Mouse (Mus musculus) heart, embryonic 14.5 days (tissue): Measurements from ENCODE around the gene Mogat1. TPM values are rescaled to one million over a fixed set of nuclear protein-coding genes. Genes with fewer than 3 reads are reported as not detected.

Experiments used
- ATAC-seq: fragments of 200-750 bp; cut with Nextera tagmentation; 2 replicates; pipeline ENCODE4 v1.8.0; 2017; ENCODE audit warnings: low read depth, moderate TSS enrichment; ENCODE audit not compliant: insufficient number of reproducible peaks, insufficient read depth, low FRiP score
- H3K27ac ChIP-seq, 2 experiments: fragments of 200-500 bp in 1 of 2; fragments of 300-500 bp in 1 of 2; sonication (generic) in 1 of 2; replicated peaks in 1 of 2; 2 replicates each; pipeline ENCODE4 v1.5.1; 2012 to 2014; ENCODE audit warnings: low read depth in 2 of 2, low read length in 2 of 2, control low read depth in 1 of 2, mild to moderate bottlenecking in 1 of 2, mixed read lengths in 1 of 2; ENCODE audit not compliant: control insufficient read depth in 1 of 2, insufficient read depth in 1 of 2
- H3K27me3 ChIP-seq: fragments of 300-500 bp; sonication (generic); 2 replicates; pipeline ENCODE4 v1.6.1; 2014; ENCODE audit warnings: mild to moderate bottlenecking, low read length, control low read depth; ENCODE audit not compliant: control insufficient read depth, insufficient read depth
- H3K36me3 ChIP-seq: fragments of 300-500 bp; sonication (generic); 2 replicates; pipeline ENCODE4 v1.6.1; 2014; ENCODE audit warnings: mild to moderate bottlenecking, control low read depth, low read length, mixed read lengths; ENCODE audit not compliant: control insufficient read depth, insufficient read depth
- H3K4me1 ChIP-seq, 2 experiments: fragments of 200-500 bp in 1 of 2; fragments of 300-500 bp in 1 of 2; sonication (generic) in 1 of 2; 2 replicates each; pipeline ENCODE4 v1.6.1; 2012 to 2014; ENCODE audit warnings: low read length in 2 of 2, control low read depth in 1 of 2, mixed read lengths in 1 of 2; ENCODE audit not compliant: control insufficient read depth in 2 of 2, insufficient read depth in 2 of 2
- H3K4me2 ChIP-seq: fragments of 300-500 bp; sonication (generic); 2 replicates; pipeline ENCODE4 v1.6.1; 2014; ENCODE audit warnings: mild to moderate bottlenecking, low read length
- H3K4me3 ChIP-seq, 2 experiments: fragments of 200-500 bp in 1 of 2; fragments of 300-500 bp in 1 of 2; sonication (generic) in 1 of 2; 2 replicates each; pipeline ENCODE4 v1.5.1; 2012 to 2014; ENCODE audit warnings: low read length in 2 of 2, mild to moderate bottlenecking in 2 of 2, control low read depth in 1 of 2, low read depth in 1 of 2, moderate library complexity in 1 of 2; ENCODE audit not compliant: control insufficient read depth in 1 of 2, insufficient read depth in 1 of 2
- H3K9ac ChIP-seq: fragments of 300-500 bp; sonication (generic); 2 replicates; pipeline ENCODE4 v1.6.1; 2014; ENCODE audit warnings: mild to moderate bottlenecking, low read length
- H3K9me3 ChIP-seq: fragments of 300-500 bp; sonication (generic); 2 replicates; pipeline ENCODE4 v1.6.1; 2016; ENCODE audit warnings: low read length, control low read depth; ENCODE audit not compliant: control insufficient read depth
- WGBS: fragments of 180-500 bp; shearing (Covaris S2); extraction: QIAGEN DNeasy Blood & Tissue Kit; methylation state at CpG from one replicate; pipeline ENCODE4 v1.1.7; 2014; 5-methylcytosine and 5-hydroxymethylcytosine counted together
- polyA plus RNA-seq: library from polyadenylated mRNA; unstranded; fragments of >200 nt; fragmentation: Nextera tagmentation; extraction: Ambion mirVana; gene quantifications from 2 replicates; pipeline ENCODE4 v1.2.1, GENCODE M21; 2014

Gene Mogat1
- polyA plus RNA-seq: not detected in 2 replicates

GRCm38 (mm10) chr1:78510862-78511261 lies at the start of gene Mogat1:
Gene Mogat1 (plus strand): TSS chr1:78510991.
- 0 out of 4 replicates have a peak, but pooled peaks cover 0 to 2% of the 10 kb centered on the region in 2 experiments for H3K4me1 ChIP-seq
- H3K4me2 ChIP-seq: peak within 1 kb of the TSS; percentile 65
- no peaks in the 10 kb centered on the region for H3K9me3 ChIP-seq
- no peaks in the 10 kb centered on the region for H3K36me3 ChIP-seq
- H3K27ac ChIP-seq: no peak within 1 kb of the TSS
- no peak for ATAC-seq
- 63% methylated on average over 5 of the region's 5 CpGs for WGBS
- peaks cover 12% of the 10 kb centered on the region for H3K27me3 ChIP-seq
- H3K4me3 ChIP-seq: peak within 1 kb of the TSS; percentile 27 to 38
- 0 out of 2 replicates have a peak within 1 kb of the TSS, but pooled peaks have one; percentile 28 for H3K9ac ChIP-seq

- WGBS: 84% methylated on average over 5 of the region's 5 CpGs
- Histone ChIP-seq H3K27me3 (no peaks in the 10 kb centered on the region), H3K4me1 (no peaks in the 10 kb centered on the region), H3K27ac (no peak overlapping the region), H3K9ac (no peak overlapping the region), H3K4me2 (no peak overlapping the region), H3K36me3 (peaks cover 84% of the 10 kb centered on the region), H3K9me3 (no peaks in the 10 kb centered on the region), H3K4me3 (no peak overlapping the region)
- ATAC-seq: no peak
Observed at GRCm38 (mm10) chr1:78472441-78472840, 38.4 kb upstream of the Mogat1 start.

DNA sequence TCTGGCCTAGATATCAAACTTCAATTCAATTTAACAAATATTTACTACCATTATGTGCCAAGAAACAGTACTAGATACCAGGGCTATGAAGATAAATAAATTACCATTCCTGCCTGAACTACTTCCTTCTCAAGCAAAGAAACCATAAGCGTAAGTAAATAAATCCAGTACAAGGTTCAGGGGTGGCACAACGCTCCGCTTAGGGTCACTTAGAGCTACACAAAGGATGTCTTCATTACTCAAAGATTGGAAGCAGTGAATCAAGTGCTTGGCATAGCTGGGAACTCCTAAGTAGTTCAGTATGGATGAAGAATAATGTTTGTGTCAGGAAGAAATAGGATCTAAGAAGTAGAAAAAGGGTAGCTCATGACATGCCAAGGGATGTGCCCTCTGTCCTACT lies 27.4 kb upstream of the Mogat1 start:
- no peak for ATAC-seq
- 98% methylated on average over 3 of the region's 3 CpGs for WGBS
- Histone ChIP-seq H3K27me3 (no peaks in the 10 kb centered on the region), H3K27ac (no peak overlapping the region), H3K4me3 (no peak overlapping the region), H3K9me3 (no peaks in the 10 kb centered on the region), H3K4me1 (peaks cover 0 to 12% of the 10 kb centered on the region in 2 experiments; a peak in 2 of 4 replicates), H3K4me2 (no peak overlapping the region), H3K9ac (no peak overlapping the region), H3K36me3 (peaks cover 26% of the 10 kb centered on the region)

- Histone ChIP-seq H3K27me3 (no peaks in the 10 kb centered on the region), H3K36me3 (peaks cover 17% of the 10 kb centered on the region), H3K4me3 (no peak overlapping the region), H3K4me1 (peaks cover 0 to 12% of the 10 kb centered on the region in 2 experiments; a peak in 2 of 4 replicates), H3K4me2 (no peak overlapping the region), H3K9me3 (no peaks in the 10 kb centered on the region), H3K9ac (no peak overlapping the region), H3K27ac (no peak overlapping the region; a peak in 1 of 4 replicates)
- ATAC-seq: no peak
- WGBS: 71% methylated on average over 2 of the region's 2 CpGs
Observed at GRCm38 (mm10) chr1:78484361-78484760, 26.4 kb upstream of the Mogat1 start.

- Histone ChIP-seq H3K9me3 (no peaks in the 10 kb centered on the region), H3K36me3 (no peaks in the 10 kb centered on the region), H3K27me3 (no peaks in the 10 kb centered on the region), H3K9ac (peak overlapping the region; percentile 93), H3K4me1 (peaks cover 0 to 15% of the 10 kb centered on the region in 2 experiments; a peak in 2 of 4 replicates), H3K4me2 (peak overlapping the region; percentile 85), H3K27ac (peak overlapping the region in 1 of 2 experiments; percentile 77; a peak in 3 of 4 replicates), H3K4me3 (peak overlapping the region; percentile 65 to 95)
- WGBS: 1% methylated on average over 28 of the region's 28 CpGs
- no peak for ATAC-seq
Observed at GRCm38 (mm10) chr1:78488427-78488751, 22.4 kb upstream of the Mogat1 start.

GRCm38 (mm10) chr1:78488752-78489492 lies 21.9 kb upstream of the Mogat1 start, which contains the start of gene Farsb:
Gene Farsb (minus strand): TSS chr1:78488897.
- Histone ChIP-seq H3K4me1 (peaks cover 0 to 15% of the 10 kb centered on the region in 2 experiments; a peak in 2 of 4 replicates), H3K4me2 (peak within 1 kb of the TSS; percentile 85), H3K27ac (peak within 1 kb of the TSS; percentile 65 to 77), H3K27me3 (no peaks in the 10 kb centered on the region), H3K9ac (peak within 1 kb of the TSS; percentile 93), H3K4me3 (peak within 1 kb of the TSS; percentile 65 to 95), H3K9me3 (no peaks in the 10 kb centered on the region), H3K36me3 (no peaks in the 10 kb centered on the region)
- ATAC-seq: peak; percentile 96
- 0% methylated on average over 31 of the region's 31 CpGs for WGBS

- H3K4me1 ChIP-seq: peaks cover 0 to 15% of the 10 kb centered on the region in 2 experiments; a peak in 2 of 4 replicates
- H3K36me3 ChIP-seq: no peaks in the 10 kb centered on the region
- H3K27ac ChIP-seq: no peak overlapping the region
- H3K27me3 ChIP-seq: no peaks in the 10 kb centered on the region
- H3K4me2 ChIP-seq: no peak overlapping the region
- no peaks in the 10 kb centered on the region for H3K9me3 ChIP-seq
- 70% methylated on average over 1 of the region's 1 CpGs for WGBS
- no peak overlapping the region for H3K9ac ChIP-seq
- H3K4me3 ChIP-seq: no peak overlapping the region
- ATAC-seq: no peak
Observed at GRCm38 (mm10) chr1:78490143-78490542, 20.6 kb upstream of the Mogat1 start.
